Mouse (Mus musculus): ENCODE results near the gene Mrpl58. TPM values are rescaled to one million over a fixed set of nuclear protein-coding genes. Genes with fewer than 3 reads are reported as not detected.
"Not testable (repeated sequence)": the region's sequence is repeated elsewhere in the genome, so short reads cannot be mapped to it uniquely, and the experiment has no call there.

The Mrpl58 gene
- total RNA-seq, 2 experiments from 2014 or later = 100 to 105 TPM

GRCm38 (mm10) chr11:115439906-115440595 lies 36.5 kb downstream of the Mrpl58 start, which contains the start of gene Trim80:
Trim80 (plus strand) TSS chr11:115440545.
- no peak for DNase-seq (ENCODE audit: low spot score in 2 of 2)
- TF ChIP-seq CTCF (conservative IDR thresholded peaks at IDR 0.05) = peak; percentile 50
- Histone ChIP-seq H3K4me3 (no peak within 1 kb of the TSS), H3K27ac (no peak within 1 kb of the TSS)

GRCm38 (mm10) chr11:115441417-115441816 lies 37.9 kb downstream of the Mrpl58 start:
- TF ChIP-seq CTCF (conservative IDR thresholded peaks at IDR 0.05) = no peak
- no peak for DNase-seq (ENCODE audit: low spot score in 2 of 2)
- H3K27ac ChIP-seq = no peak overlapping the region
- no peak overlapping the region for H3K4me3 ChIP-seq

GRCm38 (mm10) chr11:115446906-115447305 lies 43.4 kb downstream of the Mrpl58 start:
- DNase-seq (ENCODE audit: low spot score in 2 of 2) = no peak
- no peak for TF ChIP-seq CTCF (conservative IDR thresholded peaks at IDR 0.05)
- no peak overlapping the region for H3K4me3 ChIP-seq
- no peak overlapping the region for H3K27ac ChIP-seq

GRCm38 (mm10) chr11:115447321-115447885 lies 43.9 kb downstream of the Mrpl58 start:
- DNase-seq (ENCODE audit: low spot score in 2 of 2) = no peak
- H3K27ac ChIP-seq = no peak overlapping the region
- no peak for TF ChIP-seq CTCF (conservative IDR thresholded peaks at IDR 0.05)

GRCm38 (mm10) chr11:115448075-115448474 lies 44.5 kb downstream of the Mrpl58 start:
- DNase-seq (ENCODE audit: low spot score in 2 of 2) = no peak
- H3K4me3 ChIP-seq = no peak overlapping the region
- H3K27ac ChIP-seq = no peak overlapping the region
- no peak for TF ChIP-seq CTCF (conservative IDR thresholded peaks at IDR 0.05)

More at GRCm38 (mm10) chr11:115447321-115447885, 43.9 kb downstream of the Mrpl58 start:
- no peak overlapping the region for H3K4me3 ChIP-seq

GRCm38 (mm10) chr11:115448998-115449397 lies 45.4 kb downstream of the Mrpl58 start:
- Histone ChIP-seq H3K27ac (no peak overlapping the region), H3K4me3 (no peak overlapping the region)
- no peak for DNase-seq (ENCODE audit: low spot score in 2 of 2)
- TF ChIP-seq CTCF (conservative IDR thresholded peaks at IDR 0.05) = no peak

DNA sequence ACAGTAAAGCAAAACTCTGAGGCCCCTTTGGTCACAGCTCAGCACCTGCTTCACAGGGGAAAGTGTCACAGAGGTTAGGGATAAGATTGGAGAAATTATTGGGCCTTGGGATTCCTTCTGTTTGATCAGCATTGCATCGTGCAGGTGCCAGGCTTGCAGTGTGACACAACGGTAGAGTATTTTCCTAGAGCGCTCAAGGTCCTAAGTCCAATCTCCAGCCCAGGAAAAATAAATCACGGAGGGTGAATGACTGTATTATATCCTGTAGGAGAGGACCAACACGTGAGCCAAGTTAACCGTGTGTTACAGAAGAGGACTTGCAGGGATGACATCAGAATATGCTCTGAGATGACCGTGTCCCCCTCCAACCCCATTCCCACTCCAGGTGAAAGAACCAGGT lies 46.6 kb downstream of the Mrpl58 start:
- TF ChIP-seq CTCF (conservative IDR thresholded peaks at IDR 0.05) = no peak
- no peak overlapping the region for H3K27ac ChIP-seq
- DNase-seq (ENCODE audit: low spot score in 2 of 2) = no peak
- no peak overlapping the region for H3K4me3 ChIP-seq

GRCm38 (mm10) chr11:115451781-115452241 lies 48.3 kb downstream of the Mrpl58 start:
- TF ChIP-seq CTCF (conservative IDR thresholded peaks at IDR 0.05) = no peak
- H3K4me3 ChIP-seq = no peak overlapping the region
- no peak overlapping the region for H3K27ac ChIP-seq
- no peak for DNase-seq (ENCODE audit: low spot score in 2 of 2)

- no peak for DNase-seq (ENCODE audit: low spot score in 2 of 2)
- TF ChIP-seq CTCF (conservative IDR thresholded peaks at IDR 0.05) = no peak
These were observed 48.8 kb downstream of the Mrpl58 start for GRCm38 (mm10) chr11:115452281-115452860.

DNA sequence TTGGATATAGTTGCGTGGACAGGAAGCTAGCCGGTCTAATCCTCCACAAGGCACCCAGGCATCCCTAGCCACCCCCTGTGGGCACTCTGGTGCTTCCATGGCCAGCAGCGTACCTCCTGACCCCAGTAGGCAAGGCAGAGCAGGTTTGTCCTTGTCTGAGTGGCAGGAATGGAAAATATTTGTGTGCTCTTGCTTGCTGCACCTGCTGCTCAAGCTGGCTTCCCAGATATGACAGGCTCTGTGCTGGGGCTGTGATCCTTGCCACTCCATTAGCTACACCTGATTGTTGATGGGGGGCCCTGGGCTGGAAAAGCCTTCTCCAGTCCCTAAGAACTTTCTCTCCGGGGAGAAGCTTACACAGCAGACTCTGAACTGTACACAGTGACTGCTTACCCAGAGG lies 49.8 kb downstream of the Mrpl58 start:
- TF ChIP-seq CTCF (conservative IDR thresholded peaks at IDR 0.05) = no peak

More at GRCm38 (mm10) chr11:115452281-115452860, 48.8 kb downstream of the Mrpl58 start:
- Histone ChIP-seq H3K27ac (no peak overlapping the region), H3K4me3 (no peak overlapping the region)

GRCm38 (mm10) chr11:115454822-115455221 lies 51.3 kb downstream of the Mrpl58 start:
- not testable (repeated sequence) for H3K27ac ChIP-seq; DNase-seq (ENCODE audit: low spot score in 2 of 2); H3K4me3 ChIP-seq
- peak; percentile 31 for TF ChIP-seq CTCF (conservative IDR thresholded peaks at IDR 0.05)

More for the DNA sequence above, 49.8 kb downstream of the Mrpl58 start:
- Histone ChIP-seq H3K27ac (no peak overlapping the region), H3K4me3 (no peak overlapping the region)
- no peak for DNase-seq (ENCODE audit: low spot score in 2 of 2)

- H3K4me3 ChIP-seq = no peak overlapping the region
- TF ChIP-seq CTCF (conservative IDR thresholded peaks at IDR 0.05) = peak; percentile 38
- H3K27ac ChIP-seq = no peak overlapping the region
- no peak for DNase-seq (ENCODE audit: low spot score in 2 of 2)
These were observed 52.1 kb downstream of the Mrpl58 start for GRCm38 (mm10) chr11:115455619-115456018.

GRCm38 (mm10) chr11:115456182-115456581 lies 52.6 kb downstream of the Mrpl58 start:
- no peak for TF ChIP-seq CTCF (conservative IDR thresholded peaks at IDR 0.05)
- no peak for DNase-seq (ENCODE audit: low spot score in 2 of 2)
- Histone ChIP-seq H3K27ac (no peak overlapping the region), H3K4me3 (no peak overlapping the region)
